Mouse (Mus musculus) telencephalon, adult 2 months (tissue): Measurements from ENCODE around the gene Etv5.

Source experiments
- DNase-seq: peaks from one replicate; pipeline ENCODE4 v3.0.0-alpha.2; 2011; ENCODE audit warnings: low read depth, low spot score

The Etv5 gene

GRCm38 (mm10) chr16:22439499-22440177, at the start of gene Etv5:
Gene Etv5 (minus strand): TSS chr16:22439719.
- peak; percentile 99 for DNase-seq

GRCm38 (mm10) chr16:22483900-22484299, 44.4 kb upstream of the Etv5 start:
- DNase-seq: peak; percentile 80

- no peak for DNase-seq
Observed at GRCm38 (mm10) chr16:22479322-22479721, 39.8 kb upstream of the Etv5 start.

- no peak for DNase-seq
Observed at GRCm38 (mm10) chr16:22471728-22472127, 32.2 kb upstream of the Etv5 start.

- DNase-seq: no peak
Observed at GRCm38 (mm10) chr16:22469385-22469784, 29.9 kb upstream of the Etv5 start.

GRCm38 (mm10) chr16:22467111-22467510, 27.6 kb upstream of the Etv5 start:
- no peak for DNase-seq

- DNase-seq: no peak
Observed at GRCm38 (mm10) chr16:22466381-22466780, 26.9 kb upstream of the Etv5 start.

- peak; percentile 66 for DNase-seq
Observed at GRCm38 (mm10) chr16:22462220-22462619, 22.7 kb upstream of the Etv5 start.

GRCm38 (mm10) chr16:22461728-22462127, 22.2 kb upstream of the Etv5 start:
- no peak for DNase-seq

GRCm38 (mm10) chr16:22460960-22461359, 21.4 kb upstream of the Etv5 start:
- no peak for DNase-seq

GRCm38 (mm10) chr16:22452082-22452481, 12.6 kb upstream of the Etv5 start:
- DNase-seq: no peak

- no peak for DNase-seq
Observed at GRCm38 (mm10) chr16:22448093-22448492, 8.6 kb upstream of the Etv5 start.

GRCm38 (mm10) chr16:22444786-22445185, 5.3 kb upstream of the Etv5 start:
- DNase-seq: no peak

GRCm38 (mm10) chr16:22442202-22442601, 2.7 kb upstream of the Etv5 start:
- no peak for DNase-seq

GRCm38 (mm10) chr16:22441317-22441716, 1.8 kb upstream of the Etv5 start:
- DNase-seq: no peak

GRCm38 (mm10) chr16:22440269-22440668, 750 bp upstream of the Etv5 start:
- DNase-seq: no peak

- DNase-seq: no peak
Observed at GRCm38 (mm10) chr16:22438441-22439373, 812 bp downstream of the Etv5 start.

GRCm38 (mm10) chr16:22436106-22436505, 3.4 kb downstream of the Etv5 start:
- DNase-seq: no peak

GRCm38 (mm10) chr16:22434530-22434929, 5.0 kb downstream of the Etv5 start:
- no peak for DNase-seq

GRCm38 (mm10) chr16:22433944-22434343, 5.6 kb downstream of the Etv5 start:
- DNase-seq: no peak

- no peak for DNase-seq
Observed at GRCm38 (mm10) chr16:22431773-22432172, 7.7 kb downstream of the Etv5 start.

GRCm38 (mm10) chr16:22431335-22431734, 8.2 kb downstream of the Etv5 start:
- DNase-seq: no peak
